Mouse (Mus musculus): ENCODE results near the gene Slc38a1. TPM values are rescaled to one million over a fixed set of nuclear protein-coding genes. Genes with fewer than 3 reads are reported as not detected.

Gene Slc38a1
- polyA plus RNA-seq, 1 experiment: 141 TPM

DNA sequence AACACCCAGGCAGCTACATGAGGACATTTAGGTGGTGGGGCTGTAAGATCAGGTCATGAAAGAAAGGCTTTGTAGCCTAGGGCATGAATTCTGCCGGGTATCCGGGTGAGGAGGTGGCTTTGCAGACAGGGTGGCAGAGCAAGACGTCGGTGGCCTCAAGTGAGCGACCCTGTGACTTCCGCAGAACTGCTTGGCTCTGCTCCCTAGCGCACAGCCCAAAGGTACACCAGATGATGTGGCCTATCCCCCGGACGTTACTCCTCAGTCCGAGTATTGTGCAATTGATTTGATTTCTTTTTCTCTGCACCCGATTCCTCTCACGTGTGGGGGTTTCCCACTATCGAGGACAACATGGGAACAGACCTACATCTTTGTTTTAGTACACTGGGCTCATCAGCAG is 49.7 kb downstream of the Slc38a1 start:
- WGBS: 81% methylated on average over 13 of the region's 13 CpGs
- Histone ChIP-seq H3K4me3 (replicated peaks; ENCODE audit: insufficient read depth, low read depth, low read length) (no peak overlapping the region), H3K27ac (ENCODE audit: insufficient read depth, low read length) (no peak overlapping the region), H3K4me1 (ENCODE audit: control insufficient read depth, insufficient read depth, low read length) (no peaks in the 10 kb centered on the region; the same call in 1 of the 2 replicates), H3K27me3 (ENCODE audit: control insufficient read depth, insufficient read depth, low read length) (no peaks in the 10 kb centered on the region)
- no peak for TF ChIP-seq POLR2A (IDR thresholded peaks at IDR 0.05; ENCODE audit: borderline replicate concordance, insufficient read depth, low read length)
- TF ChIP-seq CTCF (IDR thresholded peaks at IDR 0.05; ENCODE audit: borderline replicate concordance, insufficient read depth, low read depth, low read length): no peak
- no peak for DNase-seq

DNA sequence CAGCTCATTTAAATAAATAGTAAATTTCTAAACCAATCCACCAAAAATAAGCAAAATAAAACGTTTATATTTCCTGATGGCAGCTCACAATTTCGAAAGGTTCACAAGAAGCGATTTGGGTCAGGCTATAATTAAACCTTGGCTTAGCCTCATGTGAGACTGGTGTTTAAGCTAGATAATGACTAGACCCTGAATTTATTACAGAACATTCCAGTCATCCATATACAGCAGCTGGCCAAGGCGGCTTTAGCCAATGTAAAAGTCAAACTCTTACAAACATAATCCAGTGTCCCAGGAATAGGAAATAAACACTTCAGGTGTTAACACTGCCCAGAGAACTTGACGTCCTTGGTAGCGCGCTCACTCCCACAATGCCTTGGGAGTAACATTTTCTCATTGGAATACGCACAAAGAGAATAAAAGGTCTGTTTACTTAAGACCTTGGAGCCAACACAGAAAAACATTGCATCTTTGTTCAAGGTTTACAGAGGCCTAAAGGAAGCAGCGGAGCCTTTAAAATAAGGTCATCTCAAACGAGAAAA is 50.8 kb downstream of the Slc38a1 start:
- H3K4me1 ChIP-seq (ENCODE audit: control insufficient read depth, insufficient read depth, low read length): no peaks in the 10 kb centered on the region; the same call in 1 of the 2 replicates
- no peak overlapping the region for H3K4me3 ChIP-seq (replicated peaks; ENCODE audit: insufficient read depth, low read depth, low read length)
- no peaks in the 10 kb centered on the region for H3K27me3 ChIP-seq (ENCODE audit: control insufficient read depth, insufficient read depth, low read length)
- no peak overlapping the region for H3K27ac ChIP-seq (ENCODE audit: insufficient read depth, low read length)
- 77% methylated on average over 10 of the region's 10 CpGs for WGBS
- TF ChIP-seq CTCF (IDR thresholded peaks at IDR 0.05; ENCODE audit: borderline replicate concordance, insufficient read depth, low read depth, low read length): no peak
- no peak for TF ChIP-seq POLR2A (IDR thresholded peaks at IDR 0.05; ENCODE audit: borderline replicate concordance, insufficient read depth, low read length)
- DNase-seq: no peak

DNA sequence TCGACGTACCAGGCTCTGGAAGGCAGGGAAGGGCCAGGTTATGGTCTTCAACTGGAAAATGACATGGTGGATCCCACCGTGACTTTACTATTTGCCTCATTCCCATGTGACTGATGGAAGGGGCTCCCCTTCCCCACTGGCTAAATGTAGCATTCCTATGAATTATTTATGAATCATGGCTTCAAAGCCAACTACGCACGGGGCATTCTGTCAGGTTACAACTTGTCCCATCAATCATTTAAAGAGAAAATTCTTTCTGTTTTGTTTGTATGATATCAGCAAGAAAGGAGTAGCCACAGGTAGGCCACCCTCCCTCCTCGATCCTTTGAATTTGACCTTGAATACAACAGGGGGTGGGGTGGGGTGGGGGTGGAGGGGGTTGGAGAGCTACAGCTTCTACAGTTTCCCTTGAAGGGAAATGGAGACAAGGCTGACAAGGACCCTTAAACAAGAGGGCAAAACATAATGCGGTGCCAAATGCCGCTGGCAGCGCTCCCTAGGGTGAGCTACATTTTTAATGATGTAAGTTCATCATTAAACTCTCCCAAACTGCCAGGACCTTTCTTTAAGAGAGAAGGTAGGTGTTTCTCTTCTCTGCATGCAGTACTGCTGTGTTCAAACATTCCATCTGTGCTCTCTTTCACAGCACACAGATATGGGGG is 53.6 kb downstream of the Slc38a1 start:
- TF ChIP-seq POLR2A (IDR thresholded peaks at IDR 0.05; ENCODE audit: borderline replicate concordance, insufficient read depth, low read length): no peak
- TF ChIP-seq CTCF (IDR thresholded peaks at IDR 0.05; ENCODE audit: borderline replicate concordance, insufficient read depth, low read depth, low read length): no peak

DNA sequence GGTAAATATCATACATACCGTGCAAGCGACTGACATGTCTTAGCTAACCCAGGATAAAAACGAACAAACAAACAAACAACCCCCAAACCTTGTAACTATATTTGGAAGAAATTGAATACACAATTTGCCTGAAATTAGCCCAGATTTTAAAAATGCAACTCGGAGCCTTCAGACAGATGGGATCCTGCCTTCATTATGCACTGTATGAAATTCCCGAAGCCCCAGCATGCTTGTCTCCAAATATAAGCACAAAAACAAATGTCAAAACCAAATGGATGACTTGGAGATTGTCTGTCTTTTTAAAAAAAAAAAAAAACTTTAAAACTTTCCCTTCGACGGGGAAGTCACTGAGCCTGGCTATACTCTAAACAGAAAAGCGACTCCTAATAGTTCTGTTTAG is 54.7 kb downstream of the Slc38a1 start:
- H3K27ac ChIP-seq (ENCODE audit: insufficient read depth, low read length): no peak overlapping the region

More for the DNA sequence above, 53.6 kb downstream of the Slc38a1 start:
- Histone ChIP-seq H3K27me3 (ENCODE audit: control insufficient read depth, insufficient read depth, low read length) (no peaks in the 10 kb centered on the region), H3K4me3 (replicated peaks; ENCODE audit: insufficient read depth, low read depth, low read length) (no peak overlapping the region), H3K27ac (ENCODE audit: insufficient read depth, low read length) (no peak overlapping the region), H3K4me1 (ENCODE audit: control insufficient read depth, insufficient read depth, low read length) (no peaks in the 10 kb centered on the region; the same call in 1 of the 2 replicates)
- DNase-seq: no peak
- WGBS: 61% methylated on average over 9 of the region's 9 CpGs

DNA sequence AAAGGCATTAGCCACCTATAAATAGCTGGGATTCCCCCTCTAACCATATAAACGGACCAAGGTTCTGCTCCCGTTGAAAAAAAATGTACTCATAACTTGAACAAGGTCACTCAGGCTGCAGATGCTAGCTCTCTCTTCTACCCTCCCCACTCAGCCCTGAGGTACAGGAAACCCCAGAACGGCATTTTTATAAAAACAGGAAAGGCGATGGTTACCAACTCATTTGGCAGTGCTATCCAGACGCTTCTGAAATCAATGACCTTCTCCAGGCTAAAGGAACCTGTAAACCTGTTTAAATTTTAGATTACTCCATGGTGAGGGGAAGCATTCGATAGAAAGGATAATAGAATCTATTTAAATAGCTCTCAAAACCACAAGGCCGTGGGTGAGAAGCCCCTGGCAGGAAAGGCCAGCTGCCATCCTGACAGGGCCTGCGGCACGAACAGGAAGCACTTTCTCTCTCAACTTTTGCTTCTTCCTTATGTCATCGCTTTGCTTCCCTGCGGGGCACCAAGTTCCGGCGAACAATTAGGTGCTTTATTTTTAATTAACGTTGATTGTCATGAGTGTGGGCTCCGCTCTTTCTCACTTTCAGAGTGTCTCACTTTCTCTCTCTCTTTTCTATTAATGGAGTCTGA is 59.2 kb downstream of the Slc38a1 start:
- no peak for TF ChIP-seq CTCF (IDR thresholded peaks at IDR 0.05; ENCODE audit: borderline replicate concordance, insufficient read depth, low read depth, low read length)
- no peak for TF ChIP-seq POLR2A (IDR thresholded peaks at IDR 0.05; ENCODE audit: borderline replicate concordance, insufficient read depth, low read length)
- H3K27ac ChIP-seq (ENCODE audit: insufficient read depth, low read length): no peak overlapping the region
- H3K4me1 ChIP-seq (ENCODE audit: control insufficient read depth, insufficient read depth, low read length): no peaks in the 10 kb centered on the region
- WGBS: 87% methylated on average over 15 of the region's 15 CpGs
- DNase-seq: no peak
- no peaks in the 10 kb centered on the region for H3K27me3 ChIP-seq (ENCODE audit: control insufficient read depth, insufficient read depth, low read length)
- no peak overlapping the region for H3K4me3 ChIP-seq (replicated peaks; ENCODE audit: insufficient read depth, low read depth, low read length)

More for the DNA sequence above, 54.7 kb downstream of the Slc38a1 start:
- DNase-seq: no peak
- TF ChIP-seq POLR2A (IDR thresholded peaks at IDR 0.05; ENCODE audit: borderline replicate concordance, insufficient read depth, low read length) (no peak), CTCF (IDR thresholded peaks at IDR 0.05; ENCODE audit: borderline replicate concordance, insufficient read depth, low read depth, low read length) (no peak)
- Histone ChIP-seq H3K4me3 (replicated peaks; ENCODE audit: insufficient read depth, low read depth, low read length) (no peak overlapping the region), H3K27me3 (ENCODE audit: control insufficient read depth, insufficient read depth, low read length) (no peaks in the 10 kb centered on the region), H3K4me1 (ENCODE audit: control insufficient read depth, insufficient read depth, low read length) (no peaks in the 10 kb centered on the region)
- 87% methylated on average over 8 of the region's 8 CpGs for whole genome bisulfite sequencing

DNA sequence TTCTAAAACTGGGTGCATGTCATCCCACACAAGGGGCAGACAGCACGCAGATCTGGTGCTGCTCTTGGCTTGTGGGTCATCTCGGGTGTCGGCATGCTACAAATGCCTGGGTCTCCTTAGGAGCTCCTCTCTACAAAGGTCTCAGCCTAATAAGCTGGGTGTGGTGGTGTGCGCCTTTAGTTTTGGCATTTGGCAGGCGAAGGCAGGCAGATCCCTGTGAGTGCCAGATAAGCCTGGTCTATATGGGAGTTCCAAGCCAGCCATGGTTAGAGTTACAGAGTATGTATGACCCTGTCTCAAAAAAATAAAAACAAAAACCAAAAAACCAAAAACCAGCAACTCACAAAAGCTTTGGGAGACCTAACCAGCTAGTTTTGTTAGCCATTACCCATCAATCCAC is 65.7 kb downstream of the Slc38a1 start:
- 98% methylated on average over 5 of the region's 5 CpGs for WGBS
- no peak overlapping the region for H3K27ac ChIP-seq (ENCODE audit: insufficient read depth, low read length)
- H3K27me3 ChIP-seq (ENCODE audit: control insufficient read depth, insufficient read depth, low read length): no peaks in the 10 kb centered on the region
- TF ChIP-seq POLR2A (IDR thresholded peaks at IDR 0.05; ENCODE audit: borderline replicate concordance, insufficient read depth, low read length) (no peak), CTCF (IDR thresholded peaks at IDR 0.05; ENCODE audit: borderline replicate concordance, insufficient read depth, low read depth, low read length) (no peak)
- no peak overlapping the region for H3K4me3 ChIP-seq (replicated peaks; ENCODE audit: insufficient read depth, low read depth, low read length)
- H3K4me1 ChIP-seq (ENCODE audit: control insufficient read depth, insufficient read depth, low read length): no peaks in the 10 kb centered on the region
- no peak for DNase-seq

DNA sequence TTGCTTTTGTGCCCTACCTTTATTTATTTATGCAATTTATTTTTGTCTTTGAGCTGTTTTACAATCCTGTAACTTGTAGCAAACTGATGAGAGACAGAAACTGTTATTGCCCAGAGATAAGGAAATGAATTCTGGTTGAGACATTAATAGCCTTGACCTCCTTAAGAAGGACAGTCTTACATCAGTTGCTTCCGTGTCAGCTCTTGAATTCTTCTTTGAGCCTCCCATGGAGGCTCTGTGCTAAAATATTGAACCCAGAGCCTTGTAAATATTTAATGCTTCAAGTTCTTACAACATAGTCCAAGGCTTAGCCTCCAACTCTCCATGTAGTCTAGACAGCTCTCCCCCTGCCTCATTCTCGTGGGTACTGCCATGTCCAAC is 73.7 kb downstream of the Slc38a1 start:
- Histone ChIP-seq H3K27ac (ENCODE audit: insufficient read depth, low read length) (no peak overlapping the region), H3K27me3 (ENCODE audit: control insufficient read depth, insufficient read depth, low read length) (no peaks in the 10 kb centered on the region), H3K4me1 (ENCODE audit: control insufficient read depth, insufficient read depth, low read length) (no peaks in the 10 kb centered on the region), H3K4me3 (replicated peaks; ENCODE audit: insufficient read depth, low read depth, low read length) (no peak overlapping the region)
- TF ChIP-seq POLR2A (IDR thresholded peaks at IDR 0.05; ENCODE audit: borderline replicate concordance, insufficient read depth, low read length): no peak
- TF ChIP-seq CTCF (IDR thresholded peaks at IDR 0.05; ENCODE audit: borderline replicate concordance, insufficient read depth, low read depth, low read length): no peak
- 83% methylated on average over 2 of the region's 2 CpGs for WGBS
- DNase-seq: no peak

Measured in cerebellum, adult 2 months (tissue).